Mouse (Mus musculus): ENCODE measurements around the gene Slc43a2. TPM values are rescaled to one million over a fixed set of nuclear protein-coding genes. Genes with fewer than 3 reads are reported as not detected.
A peak's percentile ranks its signal among the peaks of the same experiment; 100 is the strongest.

Gene Slc43a2
- polyA plus RNA-seq, 1 experiment = 148 TPM

GRCm38 (mm10) chr11:75508162-75508561, 23.3 kb upstream of the Slc43a2 start:
- Histone ChIP-seq H3K36me3 (ENCODE audit: control insufficient read depth, insufficient read depth, low read length) (peaks cover 11% of the 10 kb centered on the region), H3K27me3 (replicated peaks; ENCODE audit: control insufficient read depth, insufficient read depth, low read length) (no peaks in the 10 kb centered on the region), H3K4me1 (ENCODE audit: control insufficient read depth, insufficient read depth, low read length) (peaks cover 11% of the 10 kb centered on the region), H3K27ac (ENCODE audit: insufficient read depth, low read depth, low read length) (no peak overlapping the region), H3K4me3 (ENCODE audit: insufficient read depth, low read depth, low read length) (no peak overlapping the region)
- no peak for DNase-seq
- TF ChIP-seq POLR2A (IDR thresholded peaks at IDR 0.05; ENCODE audit: low read depth, low read length) = no peak
- TF ChIP-seq CTCF (conservative IDR thresholded peaks at IDR 0.05; ENCODE audit: insufficient read depth, insufficient read length, low read depth, low read length) = no peak
- 95% methylated on average over 4 of the region's 4 CpGs for WGBS

- Histone ChIP-seq H3K4me3 (ENCODE audit: insufficient read depth, low read depth, low read length) (no peak overlapping the region), H3K27me3 (replicated peaks; ENCODE audit: control insufficient read depth, insufficient read depth, low read length) (no peaks in the 10 kb centered on the region), H3K36me3 (ENCODE audit: control insufficient read depth, insufficient read depth, low read length) (peaks cover 9% of the 10 kb centered on the region), H3K4me1 (ENCODE audit: control insufficient read depth, insufficient read depth, low read length) (peaks cover 11% of the 10 kb centered on the region), H3K27ac (ENCODE audit: insufficient read depth, low read depth, low read length) (peak overlapping the region; percentile 97)
- 40% methylated on average over 8 of the region's 8 CpGs for WGBS
- peak; percentile 33 for DNase-seq
- no peak for TF ChIP-seq CTCF (conservative IDR thresholded peaks at IDR 0.05; ENCODE audit: insufficient read depth, insufficient read length, low read depth, low read length)
- TF ChIP-seq POLR2A (IDR thresholded peaks at IDR 0.05; ENCODE audit: low read depth, low read length) = no peak
These were observed 22.6 kb upstream of the Slc43a2 start for GRCm38 (mm10) chr11:75508904-75509303.

- H3K4me1 ChIP-seq (ENCODE audit: control insufficient read depth, insufficient read depth, low read length) = peaks cover 11% of the 10 kb centered on the region
- peaks cover 3% of the 10 kb centered on the region for H3K36me3 ChIP-seq (ENCODE audit: control insufficient read depth, insufficient read depth, low read length)
- TF ChIP-seq CTCF (conservative IDR thresholded peaks at IDR 0.05; ENCODE audit: insufficient read depth, insufficient read length, low read depth, low read length) (no peak), POLR2A (IDR thresholded peaks at IDR 0.05; ENCODE audit: low read depth, low read length) (no peak)
- WGBS = 1% methylated on average over 43 of the region's 43 CpGs
- peak; percentile 99 for DNase-seq
- peak within 1 kb of the TSS; percentile 81 for H3K4me3 ChIP-seq (ENCODE audit: insufficient read depth, low read depth, low read length)
- H3K27ac ChIP-seq (ENCODE audit: insufficient read depth, low read depth, low read length) = peak within 1 kb of the TSS; percentile 97
- H3K27me3 ChIP-seq (replicated peaks; ENCODE audit: control insufficient read depth, insufficient read depth, low read length) = no peaks in the 10 kb centered on the region
These were observed 21.5 kb upstream of the Slc43a2 start, which contains the start of gene Rilp for GRCm38 (mm10) chr11:75509741-75510626. Rilp (plus strand) TSS chr11:75510094.

- H3K27me3 ChIP-seq (replicated peaks; ENCODE audit: control insufficient read depth, insufficient read depth, low read length) = no peaks in the 10 kb centered on the region
- WGBS = under 1% methylated on average over 24 of the region's 24 CpGs
- TF ChIP-seq POLR2A (IDR thresholded peaks at IDR 0.05; ENCODE audit: low read depth, low read length) (peak; percentile 93), CTCF (conservative IDR thresholded peaks at IDR 0.05; ENCODE audit: insufficient read depth, insufficient read length, low read depth, low read length) (peak; percentile 87)
- peaks cover 1% of the 10 kb centered on the region; the same call in 1 of the 2 replicates for H3K36me3 ChIP-seq (ENCODE audit: control insufficient read depth, insufficient read depth, low read length)
- peaks cover 11% of the 10 kb centered on the region for H3K4me1 ChIP-seq (ENCODE audit: control insufficient read depth, insufficient read depth, low read length)
- peak overlapping the region; percentile 97 for H3K27ac ChIP-seq (ENCODE audit: insufficient read depth, low read depth, low read length)
- DNase-seq = peak; percentile 96
- peak overlapping the region; percentile 81 for H3K4me3 ChIP-seq (ENCODE audit: insufficient read depth, low read depth, low read length)
These were observed 20.9 kb upstream of the Slc43a2 start for GRCm38 (mm10) chr11:75510627-75510993.

- H3K4me3 ChIP-seq (ENCODE audit: insufficient read depth, low read depth, low read length) = no peak overlapping the region
- TF ChIP-seq POLR2A (IDR thresholded peaks at IDR 0.05; ENCODE audit: low read depth, low read length) (no peak), CTCF (conservative IDR thresholded peaks at IDR 0.05; ENCODE audit: insufficient read depth, insufficient read length, low read depth, low read length) (no peak)
- H3K27ac ChIP-seq (ENCODE audit: insufficient read depth, low read depth, low read length) = no peak overlapping the region
- peaks cover 11% of the 10 kb centered on the region for H3K4me1 ChIP-seq (ENCODE audit: control insufficient read depth, insufficient read depth, low read length)
- no peaks in the 10 kb centered on the region for H3K27me3 ChIP-seq (replicated peaks; ENCODE audit: control insufficient read depth, insufficient read depth, low read length)
- 56% methylated on average over 6 of the region's 6 CpGs for WGBS
- DNase-seq = peak; percentile 53
- H3K36me3 ChIP-seq (ENCODE audit: control insufficient read depth, insufficient read depth, low read length) = no peaks in the 10 kb centered on the region; the same call in 1 of the 2 replicates
These were observed 20.3 kb upstream of the Slc43a2 start for GRCm38 (mm10) chr11:75511213-75511612.

GRCm38 (mm10) chr11:75512301-75513018, 19.0 kb upstream of the Slc43a2 start:
- TF ChIP-seq POLR2A (IDR thresholded peaks at IDR 0.05; ENCODE audit: low read depth, low read length) (no peak), CTCF (conservative IDR thresholded peaks at IDR 0.05; ENCODE audit: insufficient read depth, insufficient read length, low read depth, low read length) (no peak)

More at GRCm38 (mm10) chr11:75512301-75513018, 19.0 kb upstream of the Slc43a2 start:
- Histone ChIP-seq H3K36me3 (ENCODE audit: control insufficient read depth, insufficient read depth, low read length) (no peaks in the 10 kb centered on the region; the same call in 1 of the 2 replicates), H3K27me3 (replicated peaks; ENCODE audit: control insufficient read depth, insufficient read depth, low read length) (no peaks in the 10 kb centered on the region), H3K4me3 (ENCODE audit: insufficient read depth, low read depth, low read length) (no peak overlapping the region), H3K4me1 (ENCODE audit: control insufficient read depth, insufficient read depth, low read length) (peaks cover 11% of the 10 kb centered on the region), H3K27ac (ENCODE audit: insufficient read depth, low read depth, low read length) (peak overlapping the region; percentile 82; the same call in 1 of the 2 replicates)
- DNase-seq = no peak
- 80% methylated on average over 9 of the region's 9 CpGs for WGBS

Measured in kidney, adult 2 months (tissue).